Mouse (Mus musculus) heart, embryonic 13.5 days (tissue): ENCODE data around the gene Gm10338. TPM values are rescaled to one million over a fixed set of nuclear protein-coding genes. Genes with fewer than 3 reads are reported as not detected.
"Not testable (repeated sequence)": the region's sequence is repeated elsewhere in the genome, so short reads cannot be mapped to it uniquely, and the experiment has no call there.

ENCODE experiments used
- ATAC-seq: fragments of 200-750 bp; cut with Nextera tagmentation; 2 replicates; pipeline ENCODE4 v1.8.0; 2017; ENCODE audit warnings: moderate TSS enrichment; ENCODE audit not compliant: insufficient number of reproducible peaks, low FRiP score, low TSS enrichment; ENCODE audit errors: extremely low read depth
- H3K27ac ChIP-seq: fragments of 300-500 bp; sonication (generic); replicated peaks from 2 replicates; pipeline ENCODE4 v1.5.1; 2015; ENCODE audit warnings: moderate library complexity, mild to moderate bottlenecking, inconsistent platforms
- H3K27me3 ChIP-seq: fragments of 300-500 bp; sonication (generic); replicated peaks from 2 replicates; pipeline ENCODE4 v1.6.1; 2015; ENCODE audit warnings: mild to moderate bottlenecking, inconsistent platforms
- H3K36me3 ChIP-seq: fragments of 300-500 bp; sonication (generic); 2 replicates; pipeline ENCODE4 v1.6.1; 2015; ENCODE audit warnings: mild to moderate bottlenecking, inconsistent platforms
- H3K4me1 ChIP-seq: fragments of 300-500 bp; sonication (generic); 2 replicates; pipeline ENCODE4 v1.6.1; 2015; ENCODE audit warnings: inconsistent platforms
- H3K4me2 ChIP-seq: fragments of 300-500 bp; sonication (generic); 2 replicates; pipeline ENCODE4 v1.6.1; 2015; ENCODE audit warnings: inconsistent platforms, mild to moderate bottlenecking, moderate library complexity
- H3K4me3 ChIP-seq: fragments of 300-500 bp; sonication (generic); 2 replicates; pipeline ENCODE4 v1.5.1; 2015; ENCODE audit warnings: moderate library complexity, mild to moderate bottlenecking, inconsistent platforms
- H3K9ac ChIP-seq: fragments of 300-500 bp; sonication (generic); 2 replicates; pipeline ENCODE4 v1.6.1; 2015; ENCODE audit warnings: inconsistent platforms, mild to moderate bottlenecking, moderate library complexity
- H3K9me3 ChIP-seq: fragments of 300-500 bp; sonication (generic); 2 replicates; pipeline ENCODE4 v1.6.1; 2016; ENCODE audit warnings: inconsistent platforms
- WGBS: fragments of 180-500 bp; shearing (Covaris S2); methylation state at CpG from one replicate; pipeline ENCODE4 v1.1.7; 2015; ENCODE audit warnings: mixed read lengths; 5-methylcytosine and 5-hydroxymethylcytosine counted together
- polyA plus RNA-seq: library from polyadenylated mRNA; unstranded; fragments of >200 nt; fragmentation: Nextera tagmentation; extraction: Ambion mirVana; gene quantifications from 2 replicates; pipeline ENCODE4 v1.2.1, GENCODE M21; 2015

The Gm10338 gene
- not detected in 2 replicates for polyA plus RNA-seq

DNA sequence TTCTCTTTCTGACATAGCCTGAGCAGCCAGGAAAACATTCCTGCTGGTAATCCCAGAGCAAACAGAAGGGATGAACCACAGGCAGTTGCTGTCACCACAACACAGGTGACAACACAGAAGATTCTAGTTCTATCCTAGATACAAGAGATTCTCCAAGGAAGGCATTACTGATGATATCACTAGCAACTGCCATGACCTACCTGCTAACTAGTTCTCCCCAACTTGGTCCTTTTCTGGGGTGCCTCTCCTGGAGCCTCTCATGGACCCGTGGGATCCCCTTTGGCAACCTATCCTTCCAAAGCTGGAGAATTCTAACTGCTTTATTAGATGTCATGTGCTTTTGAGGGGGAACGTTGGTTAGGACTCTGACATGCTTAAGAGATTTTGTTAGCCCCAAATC lies at the start of gene Gm10338:
TSS of gene Gm10338 (minus strand) at position 101 of the 400 bp plus-strand sequence.
- not testable (repeated sequence) for H3K27ac ChIP-seq, H3K4me1 ChIP-seq, H3K4me3 ChIP-seq, H3K9ac ChIP-seq, H3K9me3 ChIP-seq, H3K4me2 ChIP-seq, H3K27me3 ChIP-seq, H3K36me3 ChIP-seq, ATAC-seq
- no CpG with 5 or more reads among the region's 2 CpGs for WGBS

GRCm38 (mm10) chr14:7643872-7644271 lies 48.5 kb upstream of the Gm10338 start, which contains the start of gene Gm10128:
TSS of gene Gm10128 (minus strand) at chr14:7643972.
- not testable (repeated sequence) for H3K4me1 ChIP-seq, H3K36me3 ChIP-seq, H3K9ac ChIP-seq, H3K27ac ChIP-seq, H3K27me3 ChIP-seq, ATAC-seq, H3K4me3 ChIP-seq, H3K9me3 ChIP-seq, H3K4me2 ChIP-seq
- no CpG with 5 or more reads among the region's 2 CpGs for WGBS

GRCm38 (mm10) chr14:7568382-7568781 lies 27.0 kb downstream of the Gm10338 start, which contains the start of gene Gm3558:
TSS of gene Gm3558 (minus strand) at chr14:7568566.
- Histone ChIP-seq H3K4me3 (peak within 1 kb of the TSS; percentile 53), H3K4me2 (peak within 1 kb of the TSS; percentile 76), H3K9ac (peak within 1 kb of the TSS; percentile 59; the same call in 1 of the 2 replicates)
- H3K27me3 ChIP-seq, H3K9me3 ChIP-seq, H3K4me1 ChIP-seq, H3K27ac ChIP-seq, ATAC-seq, H3K36me3 ChIP-seq: not testable (repeated sequence)
- no CpG with 5 or more reads among the region's 34 CpGs for WGBS

DNA sequence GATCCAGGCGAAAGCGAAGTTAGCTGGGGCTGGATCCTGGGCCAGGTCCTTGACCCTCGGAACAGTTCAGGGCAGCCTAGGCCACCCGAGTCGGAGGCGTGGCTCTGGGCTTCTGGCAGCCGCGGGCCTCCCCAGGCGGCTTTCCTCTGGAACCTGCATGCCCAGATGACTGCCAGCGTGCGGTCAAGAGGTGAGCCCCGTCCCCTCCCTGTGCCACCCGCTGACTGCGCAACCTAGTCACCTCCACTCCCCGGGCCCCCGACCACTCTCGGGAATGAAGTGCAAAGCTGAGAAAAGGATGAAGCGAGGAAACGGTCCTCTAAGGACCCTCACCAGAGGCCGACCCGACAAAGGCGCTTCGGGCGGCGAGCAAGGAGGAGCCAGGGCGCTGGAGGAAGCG lies 27.5 kb downstream of the Gm10338 start:
- not testable (repeated sequence) for H3K27me3 ChIP-seq, H3K9me3 ChIP-seq, H3K36me3 ChIP-seq, ATAC-seq, H3K27ac ChIP-seq, H3K4me1 ChIP-seq
- 0% methylated on average over 20 of the region's 27 CpGs for WGBS
- Histone ChIP-seq H3K4me3 (peak overlapping the region; percentile 53), H3K4me2 (peak overlapping the region; percentile 76), H3K9ac (peak overlapping the region; percentile 59; the same call in 1 of the 2 replicates)

GRCm38 (mm10) chr14:7567266-7567665 lies 28.1 kb downstream of the Gm10338 start:
- not testable (repeated sequence) for H3K4me1 ChIP-seq, H3K27ac ChIP-seq, H3K9me3 ChIP-seq, ATAC-seq, H3K9ac ChIP-seq, H3K27me3 ChIP-seq, H3K4me3 ChIP-seq, H3K36me3 ChIP-seq, H3K4me2 ChIP-seq
- 0% methylated on average over 6 of the region's 9 CpGs for WGBS

Other genes starting within 250 kb of the Gm10338 start
- gene Gm8374, start 230.5 kb downstream of the Gm10338 start, polyA plus RNA-seq: not detected in 2 replicates
- gene Gm3755, start 144.7 kb downstream of the Gm10338 start, polyA plus RNA-seq: not detected in 2 replicates
- 1.5 and 1.8 TPM in 2 replicates for gene Gm3752, start 111.8 kb downstream of the Gm10338 start, polyA plus RNA-seq
- gene Gm3558, start 27.0 kb downstream of the Gm10338 start, polyA plus RNA-seq: 0.22 and 0.43 TPM in 2 replicates
- not detected in 2 replicates for gene Gm10128, start 48.4 kb upstream of the Gm10338 start, polyA plus RNA-seq
- not detected in 2 replicates for gene Gm26661, start 196.0 kb upstream of the Gm10338 start, polyA plus RNA-seq
- 7.5 and 8.5 TPM in 2 replicates for gene Flnb, start 222.4 kb upstream of the Gm10338 start, polyA plus RNA-seq